Mouse (Mus musculus) left cerebral cortex, postnatal 25 days (tissue): ENCODE data around the gene Myh9. TPM values are rescaled to one million over a fixed set of nuclear protein-coding genes. Genes with fewer than 3 reads are reported as not detected.
"Not testable (repeated sequence)": the region's sequence is repeated elsewhere in the genome, so short reads cannot be mapped to it uniquely, and the experiment has no call there.

Experiments used
- DNase-seq, 2 experiments: peaks; one replicate each; pipeline ENCODE4 v3.0.0; 2022; ENCODE audit warnings: low spot score in 2 of 2, mixed read lengths in 1 of 2
- intact Hi-C: fragments of 180-260 bp; cut with DNase I; formaldehyde crosslinking; loops from one replicate; pipeline ENCODE4 v1.15.1; 2025
- total RNA-seq, 2 experiments: library from RNA; stranded (reverse); gene quantifications; 2 replicates each; pipeline ENCODE4 v1.2.3; 2021

The Myh9 gene
- total RNA-seq, 2 experiments from 2014 or later: 69.9 to 75.5 TPM

- intact Hi-C loops: no loop called here
- DNase-seq: no peak
Measured at GRCm38 (mm10) chr15:77873564-77873963, 31.6 kb upstream of the Myh9 start.

- intact Hi-C loops: no loop called here
- DNase-seq: no peak
Measured at GRCm38 (mm10) chr15:77872996-77873395, 31.0 kb upstream of the Myh9 start.

- DNase-seq: no peak
- intact Hi-C loops: no loop called here
Measured at GRCm38 (mm10) chr15:77868340-77868739, 26.4 kb upstream of the Myh9 start.

DNA sequence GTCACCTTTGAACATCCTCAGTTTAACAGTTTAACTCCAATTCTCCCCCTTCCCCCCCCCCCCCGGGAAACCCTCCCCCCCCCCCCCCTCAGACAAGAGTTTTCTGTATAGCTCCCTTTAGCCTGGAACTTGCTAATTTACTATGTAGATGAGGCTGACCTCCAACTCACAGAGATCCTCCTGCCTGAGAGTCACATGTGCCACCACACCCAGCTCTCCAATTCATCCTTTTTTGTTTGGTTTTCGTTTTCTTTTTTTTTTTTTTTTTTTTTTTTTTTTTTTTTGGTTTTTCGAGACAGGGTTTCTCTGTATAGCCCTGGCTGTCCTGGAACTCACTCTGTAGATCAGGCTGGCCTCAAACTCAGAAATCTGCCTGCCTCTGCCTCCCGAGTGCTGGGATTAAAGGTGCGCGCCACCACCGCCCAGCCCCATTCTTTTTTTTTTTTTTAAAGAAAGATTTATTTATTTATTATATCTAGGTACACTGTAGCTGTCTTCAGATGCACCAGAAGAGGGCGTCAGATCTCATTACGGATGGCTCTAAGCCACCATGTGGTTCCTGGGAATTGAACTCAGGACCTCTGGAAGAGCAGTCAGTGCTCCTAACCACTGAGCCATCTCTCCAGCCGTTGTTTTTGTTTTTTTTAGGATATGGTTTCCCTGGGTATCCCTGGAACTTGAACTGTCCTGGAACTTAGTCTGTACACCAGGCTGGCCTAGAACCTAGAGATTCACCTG is 25.4 kb upstream of the Myh9 start:
- DNase-seq, intact Hi-C loops: not testable (repeated sequence)

GRCm38 (mm10) chr15:77866583-77867220 is 24.7 kb upstream of the Myh9 start:
- intact Hi-C loops: no loop called here
- DNase-seq: no peak

GRCm38 (mm10) chr15:77864063-77864758 is 22.2 kb upstream of the Myh9 start:
- DNase-seq: no peak
- intact Hi-C loops: loop anchor here (5.0 kb wide), 1 partner anchor 48 kb away; no protein-coding TSS in a partner anchor

- DNase-seq: no peak
- intact Hi-C loops: loop anchor here (5.0 kb wide), 1 partner anchor 49 kb away; no protein-coding TSS in a partner anchor
Measured at GRCm38 (mm10) chr15:77862991-77863972, 21.3 kb upstream of the Myh9 start.

DNA sequence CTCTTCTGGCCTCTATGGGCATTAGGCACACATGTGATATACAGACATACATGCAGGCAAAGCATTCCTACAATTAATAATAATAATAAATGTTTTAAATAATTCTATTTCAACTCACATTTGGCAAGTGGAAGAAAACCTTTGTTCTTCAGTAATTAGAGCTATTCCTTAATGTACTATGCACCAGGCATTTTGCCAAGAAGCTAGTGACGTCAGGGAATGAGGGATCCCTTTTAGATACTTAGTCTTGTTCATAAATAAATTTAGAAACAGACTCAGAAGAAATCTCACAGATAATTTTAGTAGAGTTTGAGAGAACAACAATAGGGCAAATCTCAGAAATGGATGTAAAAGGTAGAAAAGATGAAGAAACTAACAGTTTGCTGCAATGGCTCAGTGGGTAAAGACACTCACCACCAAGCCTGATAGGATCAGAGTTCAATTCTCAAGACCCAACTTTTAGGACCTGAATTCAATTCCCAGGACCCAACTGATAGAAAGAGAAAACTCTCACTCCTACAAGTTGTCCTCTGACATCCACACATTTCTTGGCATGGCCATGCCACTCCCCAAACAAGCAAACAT is 18.2 kb upstream of the Myh9 start:
- peak in 1 of 2 experiments; percentile 42 for DNase-seq
- intact Hi-C loops: loop anchor here (5.0 kb wide), 1 partner anchor 52 kb away; no protein-coding TSS in a partner anchor

- DNase-seq: peak; percentile 67 to 75
- intact Hi-C loops: no loop called here
Measured at GRCm38 (mm10) chr15:77857662-77858156, 15.7 kb upstream of the Myh9 start.

GRCm38 (mm10) chr15:77856541-77856940 is 14.6 kb upstream of the Myh9 start:
- DNase-seq: no peak
- intact Hi-C loops: no loop called here

DNA sequence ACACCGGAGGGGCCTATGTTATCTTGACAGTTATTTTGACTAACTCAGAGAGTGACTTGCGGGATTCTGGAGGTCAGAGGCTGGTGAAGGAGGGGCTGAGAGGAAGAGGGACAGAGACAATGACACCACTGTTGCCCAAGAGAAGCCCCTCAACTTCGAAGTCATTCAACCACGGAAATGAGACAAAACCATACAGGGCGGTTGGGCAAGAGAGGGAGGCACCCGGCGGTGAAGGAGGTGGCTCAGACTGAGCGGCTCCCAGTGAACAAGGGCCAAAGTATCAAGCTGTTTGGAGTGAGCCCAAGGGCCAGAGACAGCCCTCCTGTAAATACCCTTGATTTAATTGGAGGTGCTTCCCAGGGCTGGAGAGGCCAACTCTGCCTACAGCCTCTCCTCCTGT is 13.3 kb upstream of the Myh9 start:
- no peak for DNase-seq
- intact Hi-C loops: no loop called here

DNA sequence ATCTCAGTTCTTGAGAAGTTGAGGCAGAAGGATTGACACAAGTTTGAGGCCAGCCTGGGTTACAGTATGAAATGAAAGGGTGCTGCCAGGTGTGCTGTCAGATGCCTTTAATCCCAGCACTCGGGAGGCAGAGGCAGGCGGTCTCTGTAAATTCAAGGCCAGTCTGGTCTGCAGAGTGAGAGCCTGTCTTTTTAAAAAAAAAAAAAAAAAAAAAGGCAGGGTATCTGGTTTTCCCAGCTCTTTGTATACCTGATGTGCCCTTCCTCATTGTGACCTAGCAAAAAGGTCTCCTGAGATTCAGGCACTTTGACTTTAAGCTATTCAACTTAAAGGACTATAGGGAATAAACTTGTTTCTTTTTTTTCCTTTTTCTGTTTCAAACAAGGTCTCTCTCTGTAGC is 10.0 kb upstream of the Myh9 start:
- DNase-seq: no peak
- intact Hi-C loops: no loop called here

DNA sequence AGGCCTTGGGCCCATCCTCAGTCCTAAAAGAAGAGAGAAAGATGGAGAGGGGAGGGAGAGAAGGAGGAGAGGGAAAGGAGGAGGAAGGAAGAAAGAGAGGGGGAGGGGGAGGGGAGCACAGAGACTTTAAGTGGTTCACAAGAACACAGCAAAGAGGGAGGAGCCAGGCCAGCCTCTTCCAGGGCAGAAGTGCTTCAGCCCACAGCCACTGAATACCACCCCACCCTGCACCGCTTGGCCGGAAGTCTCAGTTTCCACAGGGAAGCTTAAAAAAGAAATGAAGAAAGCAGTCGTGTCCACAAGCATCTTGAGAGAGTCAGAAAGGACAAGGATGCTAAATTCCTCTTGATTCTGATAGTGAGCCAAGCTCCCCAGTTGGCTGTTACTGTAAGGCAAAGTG is 9.2 kb upstream of the Myh9 start:
- DNase-seq: no peak
- intact Hi-C loops: no loop called here

DNA sequence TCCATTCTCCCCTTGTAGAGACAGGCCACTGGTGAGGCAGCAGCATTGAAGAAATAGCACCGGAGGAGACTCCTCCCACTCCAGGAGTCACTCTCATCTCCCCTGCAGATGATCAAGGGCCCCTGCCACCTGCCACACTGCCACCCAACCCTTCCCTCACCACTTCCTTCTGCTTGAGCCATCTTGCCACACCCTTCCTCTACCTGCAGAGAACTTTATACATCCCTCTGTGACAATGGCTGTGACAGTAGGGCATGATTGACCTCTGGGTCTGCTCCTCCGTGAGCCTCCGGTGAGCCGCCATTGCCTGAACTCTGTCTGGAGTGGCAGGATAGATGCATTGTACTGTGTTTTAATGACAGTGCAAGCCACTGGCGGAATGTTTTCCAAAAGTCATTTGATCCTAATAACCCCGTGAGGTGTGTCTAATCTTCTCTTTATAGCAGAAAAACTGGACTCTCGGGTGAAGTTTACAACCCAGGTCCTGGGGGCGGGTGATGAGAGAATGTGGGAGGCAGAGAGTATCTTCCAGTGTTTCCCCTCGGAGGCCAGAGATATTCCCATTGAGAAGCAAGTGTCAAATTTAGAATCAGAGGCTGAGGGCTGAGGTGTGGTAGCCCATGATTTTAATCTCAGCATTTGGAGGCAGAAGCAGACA is 7.7 kb upstream of the Myh9 start:
- DNase-seq: no peak
- intact Hi-C loops: loop anchor here (5.0 kb wide), 1 partner anchor 63 kb away; no protein-coding TSS in a partner anchor

GRCm38 (mm10) chr15:77849039-77849436 is 7.1 kb upstream of the Myh9 start:
- intact Hi-C loops: loop anchor here (5.0 kb wide), 1 partner anchor 63 kb away; no protein-coding TSS in a partner anchor

DNA sequence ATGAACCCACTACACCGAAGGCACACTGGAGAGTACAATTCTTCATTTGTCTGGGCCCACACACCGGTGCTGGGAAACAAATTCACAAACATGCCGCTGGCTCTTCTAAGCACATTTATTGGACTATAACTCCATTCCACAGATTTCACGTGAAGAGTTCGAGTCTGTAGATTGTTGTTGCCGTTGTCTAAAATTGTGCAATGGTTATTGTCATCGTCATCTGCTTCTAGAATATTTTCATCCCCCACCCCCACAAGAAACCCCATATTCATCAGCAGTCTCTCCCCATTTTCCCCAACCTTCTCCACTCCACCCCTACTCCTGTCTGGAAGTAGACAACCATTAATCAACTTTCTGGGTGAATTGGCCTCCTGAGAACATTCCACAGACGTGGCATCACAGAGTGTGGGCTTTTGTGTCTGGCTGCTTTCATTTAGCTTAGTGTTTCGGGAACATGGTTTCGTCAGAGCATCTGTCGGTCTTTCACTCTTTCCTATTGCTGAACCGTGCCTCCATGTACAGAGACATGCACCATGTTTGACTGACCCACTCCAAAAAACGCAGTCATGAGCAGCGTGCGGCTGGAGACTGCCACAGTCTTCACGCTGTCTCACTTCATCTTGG is 6.6 kb upstream of the Myh9 start:
- no peak for DNase-seq
- intact Hi-C loops: loop anchor here (5.0 kb wide), 1 partner anchor 64 kb away; no protein-coding TSS in a partner anchor

More at GRCm38 (mm10) chr15:77849039-77849436, 7.1 kb upstream of the Myh9 start:
- DNase-seq: no peak

GRCm38 (mm10) chr15:77847826-77848225 is 5.9 kb upstream of the Myh9 start:
- intact Hi-C loops: loop anchor here (5.0 kb wide), 1 partner anchor 64 kb away; no protein-coding TSS in a partner anchor
- DNase-seq: no peak

DNA sequence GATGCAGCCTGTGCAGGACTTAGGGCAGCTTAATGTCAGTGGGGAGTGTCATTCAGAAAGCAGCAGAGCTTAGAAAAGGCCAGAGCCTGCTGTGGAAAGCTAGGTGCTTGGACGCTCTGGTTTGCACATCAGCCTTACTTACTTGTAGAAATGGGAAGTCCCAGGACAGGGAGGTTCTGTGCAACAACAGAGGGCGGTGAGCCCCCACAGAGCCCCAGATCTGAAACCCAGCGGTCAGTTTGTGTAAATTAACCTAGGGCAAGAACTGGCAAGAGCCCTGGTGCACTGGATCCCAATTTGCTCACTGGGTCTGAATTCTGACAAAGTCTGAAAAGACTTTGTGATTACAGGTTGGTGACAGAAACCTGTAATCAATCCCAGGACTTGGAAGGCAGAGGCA is 5.1 kb upstream of the Myh9 start:
- DNase-seq: no peak
- intact Hi-C loops: loop anchor here (5.0 kb wide), 1 partner anchor 65 kb away; no protein-coding TSS in a partner anchor
